Mouse (Mus musculus) erythroblast, embryonic 14.5 days (primary cell): ENCODE measurements around the gene Tnk2.

ENCODE experiments used
- GATA1 ChIP-seq: IDR thresholded peaks from 2 replicates; pipeline ENCODE4 v1.6.1; 2012; ENCODE audit warnings: low read length, inconsistent platforms, mixed read lengths
- TAL1 ChIP-seq: IDR thresholded peaks from 3 replicates; pipeline ENCODE4 v1.6.1; 2012; ENCODE audit warnings: low read length, inconsistent platforms, mixed read lengths

- no peak for TF ChIP-seq GATA1
- TF ChIP-seq TAL1, result no peak
Observed at GRCm38 (mm10) chr16:32636871-32637521, 6.7 kb upstream of the Tnk2 start.
